Mouse (Mus musculus): ENCODE results near the gene Ccpg1.

Gene Ccpg1

DNA sequence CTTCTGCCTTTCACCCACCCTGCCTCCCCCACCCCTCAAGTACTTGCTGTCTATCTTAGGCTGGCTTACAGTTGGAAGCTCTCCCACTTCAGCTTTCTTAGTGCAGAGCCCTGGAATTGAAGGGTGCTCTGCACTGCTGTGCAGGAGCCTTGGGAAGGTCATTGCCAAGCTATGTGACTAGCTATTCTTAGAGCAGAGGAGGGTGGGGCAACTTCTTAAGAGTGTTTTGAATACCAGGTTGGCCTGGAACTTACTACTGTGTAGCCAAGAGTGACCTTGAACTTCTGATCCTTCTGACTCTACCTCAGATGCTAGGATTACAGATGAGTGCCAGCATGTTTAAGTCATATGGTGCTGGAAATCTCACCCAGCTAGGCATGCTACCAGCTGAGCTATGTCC is 10.9 kb downstream of the Ccpg1 start:
- DNase-seq = no peak

DNA sequence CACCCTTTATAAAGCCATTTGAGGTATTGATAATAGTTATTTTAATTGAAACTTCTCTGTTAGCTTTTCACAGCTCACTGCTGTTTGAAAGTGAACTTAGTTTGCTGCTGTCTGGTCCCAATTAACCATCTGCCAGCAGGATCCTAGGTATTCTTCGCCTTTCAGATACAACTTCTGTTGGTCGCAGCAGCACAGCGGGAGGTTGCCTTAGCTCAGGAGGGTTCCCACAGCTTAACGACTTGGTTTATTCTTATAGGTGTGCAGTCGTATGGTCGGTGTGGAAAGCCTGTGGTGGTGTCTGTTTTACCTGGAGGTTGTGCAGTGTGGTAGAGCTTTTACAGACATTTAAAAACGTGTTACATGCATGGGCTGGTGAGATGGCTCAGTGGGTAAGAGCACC is 11.6 kb downstream of the Ccpg1 start:
- DNase-seq = no peak

- no peak for DNase-seq
These were observed 15.3 kb downstream of the Ccpg1 start for GRCm38 (mm10) chr9:73000487-73000886.

GRCm38 (mm10) chr9:73001314-73002011 is 16.2 kb downstream of the Ccpg1 start:
- DNase-seq = no peak

DNA sequence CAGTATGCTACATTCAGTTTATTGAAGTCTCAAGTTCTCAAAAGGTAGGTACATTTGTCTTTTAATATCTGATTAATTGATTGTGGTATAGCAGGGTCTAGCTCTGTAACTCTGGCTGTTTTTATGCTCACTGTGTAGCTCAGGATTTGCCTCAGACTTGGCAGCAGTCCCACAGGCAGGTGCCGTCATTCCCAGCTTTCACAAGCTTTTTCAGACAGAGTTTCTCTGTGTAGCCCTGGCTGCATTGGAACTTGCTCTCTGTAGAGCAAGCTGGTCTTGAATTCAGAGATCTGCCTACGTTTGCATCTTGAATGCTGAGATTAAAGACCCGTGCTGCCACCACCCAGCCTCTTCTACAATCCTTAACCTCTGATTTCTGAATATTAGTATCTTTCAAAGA is 16.9 kb downstream of the Ccpg1 start:
- DNase-seq = no peak

GRCm38 (mm10) chr9:73004076-73004475 is 18.8 kb downstream of the Ccpg1 start:
- peak; percentile 47 to 59 for DNase-seq

DNA sequence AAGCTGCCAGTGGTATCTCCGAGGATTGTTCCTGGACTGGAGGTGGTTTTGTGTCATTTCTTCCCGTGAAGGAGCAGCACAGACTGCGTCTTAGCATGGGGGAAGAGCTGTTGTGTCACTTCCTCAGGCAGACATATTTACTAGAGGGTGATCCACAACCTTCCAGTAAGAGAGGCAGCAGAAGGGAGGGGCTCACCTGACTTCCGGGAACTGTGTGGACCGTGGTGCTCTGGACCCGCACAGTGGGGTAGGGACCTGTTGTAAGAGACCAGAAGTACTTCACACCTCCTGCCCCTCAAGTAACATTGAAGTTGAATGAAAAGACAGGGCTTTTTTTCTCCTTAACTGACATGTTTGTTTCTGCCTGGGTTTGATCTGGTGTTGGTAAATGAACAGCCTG is 19.9 kb downstream of the Ccpg1 start:
- no peak for DNase-seq

- no peak for DNase-seq
These were observed 20.9 kb downstream of the Ccpg1 start for GRCm38 (mm10) chr9:73006175-73006574.

GRCm38 (mm10) chr9:73008384-73008783 is 23.2 kb downstream of the Ccpg1 start:
- DNase-seq = no peak

DNA sequence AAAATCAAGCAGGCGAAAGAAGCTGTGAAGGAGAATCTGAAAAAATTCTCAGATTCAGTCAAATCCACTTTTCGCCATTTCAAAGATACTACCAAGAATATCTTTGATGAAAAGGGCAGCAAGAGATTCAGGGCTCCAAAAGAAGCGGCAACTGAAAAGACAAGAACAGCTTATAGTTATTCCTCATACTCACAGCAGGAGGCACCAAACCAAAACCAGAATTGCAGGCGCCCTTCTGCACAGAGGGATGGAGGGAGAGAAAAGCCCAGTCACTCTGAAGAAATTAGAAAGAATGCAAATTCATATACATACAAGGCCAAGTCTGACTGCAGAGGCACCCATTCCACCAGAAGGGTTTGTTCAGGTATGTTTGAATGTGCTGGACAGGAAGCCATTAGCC is 27.4 kb downstream of the Ccpg1 start:
- DNase-seq = no peak

DNA sequence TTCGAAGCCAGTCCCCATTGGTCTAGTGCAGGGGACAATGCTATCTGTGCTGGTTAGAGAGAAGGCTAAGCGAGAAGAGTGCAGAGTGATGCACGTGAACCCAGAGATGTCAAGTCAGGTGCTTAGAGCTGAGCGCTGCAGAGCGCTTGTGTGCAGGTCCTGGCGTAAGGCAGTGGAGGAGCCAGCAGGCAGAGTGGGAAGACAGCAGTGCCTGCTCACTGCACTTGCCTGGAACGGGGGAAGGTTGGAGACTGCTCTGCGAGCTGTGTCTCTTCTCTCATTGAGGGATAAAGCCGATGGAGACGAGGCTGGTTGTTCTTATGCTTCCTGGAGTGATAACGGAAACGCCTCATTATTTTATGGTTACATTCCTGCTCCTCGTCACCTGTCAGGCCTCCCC is 29.5 kb downstream of the Ccpg1 start:
- DNase-seq = no peak

- peak; percentile 74 to 75 for DNase-seq
These were observed 34.6 kb downstream of the Ccpg1 start for GRCm38 (mm10) chr9:73019841-73020240.

DNA sequence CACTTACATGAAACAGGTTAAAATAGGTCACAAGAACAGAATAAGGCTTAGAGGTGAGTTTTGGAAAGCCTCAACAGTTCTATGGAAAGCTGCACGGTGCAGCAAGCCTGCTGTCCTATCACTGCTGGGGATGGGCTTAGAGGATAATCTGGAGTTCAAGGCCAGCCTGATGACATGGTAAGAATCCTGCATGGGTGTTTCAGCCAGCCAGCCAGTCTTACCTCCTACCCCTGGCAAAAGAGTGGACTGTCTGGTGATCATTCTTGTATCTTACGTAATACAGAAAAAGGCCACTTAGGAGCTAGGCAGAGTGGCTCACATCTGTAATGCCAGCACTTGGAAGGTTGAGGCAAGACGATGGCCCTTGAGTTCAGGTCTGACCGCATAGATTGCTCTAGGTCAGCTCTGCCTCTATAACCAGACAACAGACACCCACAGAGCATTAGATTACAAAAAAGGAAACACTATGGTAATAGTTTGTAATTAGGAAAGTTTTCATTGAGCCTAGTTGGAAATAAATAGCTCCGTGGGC is 35.4 kb downstream of the Ccpg1 start:
- peak in 1 of 2 experiments; percentile 25 for DNase-seq

DNA sequence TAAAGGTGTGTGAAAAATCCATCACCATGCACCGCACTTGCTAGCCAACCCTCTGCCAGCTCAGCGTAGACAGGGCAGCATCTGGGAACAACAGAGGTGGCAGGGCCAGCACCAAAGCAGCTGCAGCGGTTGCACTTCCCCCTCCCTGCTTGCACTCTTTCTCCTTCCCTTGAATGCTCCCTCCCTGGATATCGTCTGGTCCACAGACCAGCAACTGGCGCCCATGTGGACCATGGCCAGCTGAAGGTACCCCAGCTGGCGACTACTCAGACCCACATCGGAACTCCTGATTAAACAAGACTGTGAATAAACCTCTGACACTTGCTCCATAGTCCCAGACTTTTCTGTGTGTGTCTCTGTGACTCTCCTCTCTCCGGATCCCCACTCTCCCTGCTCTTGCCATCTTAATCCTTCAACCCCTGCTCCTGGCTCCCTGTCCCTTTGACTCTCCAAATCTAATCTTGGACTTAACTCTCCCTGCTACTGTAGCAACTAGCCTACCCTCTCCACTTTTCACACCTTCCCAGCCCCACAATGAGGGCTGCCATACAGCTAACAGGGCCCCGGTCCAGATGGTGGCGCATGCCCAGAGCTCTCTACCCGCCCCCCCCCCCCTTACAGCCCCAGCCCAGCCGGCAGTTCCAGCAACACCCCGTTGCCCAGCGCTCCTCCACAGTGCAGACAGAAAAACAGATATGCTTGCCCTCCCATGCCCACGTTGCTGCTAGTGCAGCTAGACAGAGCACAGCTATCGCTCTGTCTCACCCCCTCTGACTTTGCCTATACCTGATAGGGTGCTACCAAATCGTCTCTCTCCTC is 40.8 kb downstream of the Ccpg1 start:
- DNase-seq = no peak

- DNase-seq = no peak
These were observed 45.2 kb downstream of the Ccpg1 start for GRCm38 (mm10) chr9:73030443-73030842.

DNA sequence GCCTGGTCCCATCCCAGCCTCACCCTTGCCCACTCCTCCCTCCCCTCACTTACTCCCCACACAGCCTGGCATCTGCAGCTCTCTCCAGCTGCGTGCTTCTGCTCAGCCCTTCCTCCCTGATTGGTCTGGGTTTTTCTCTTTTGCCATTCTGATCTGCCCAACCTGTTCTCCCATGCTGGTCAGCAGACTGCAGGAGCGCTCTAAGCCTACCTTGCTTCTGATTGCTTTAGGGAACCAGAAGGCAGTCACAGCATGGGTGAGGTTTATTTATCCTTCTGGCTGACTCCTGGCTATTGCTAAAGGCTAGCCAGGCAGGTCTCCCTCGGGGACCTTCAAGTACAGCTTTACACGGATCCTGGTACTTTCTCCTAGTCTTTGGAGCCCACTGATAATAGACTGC is 46.2 kb downstream of the Ccpg1 start:
- no peak for DNase-seq

- no peak for DNase-seq
These were observed 48.2 kb downstream of the Ccpg1 start for GRCm38 (mm10) chr9:73033406-73033805.

GRCm38 (mm10) chr9:73039222-73039945 is 54.2 kb downstream of the Ccpg1 start:
- peak; percentile 91 for DNase-seq

DNA sequence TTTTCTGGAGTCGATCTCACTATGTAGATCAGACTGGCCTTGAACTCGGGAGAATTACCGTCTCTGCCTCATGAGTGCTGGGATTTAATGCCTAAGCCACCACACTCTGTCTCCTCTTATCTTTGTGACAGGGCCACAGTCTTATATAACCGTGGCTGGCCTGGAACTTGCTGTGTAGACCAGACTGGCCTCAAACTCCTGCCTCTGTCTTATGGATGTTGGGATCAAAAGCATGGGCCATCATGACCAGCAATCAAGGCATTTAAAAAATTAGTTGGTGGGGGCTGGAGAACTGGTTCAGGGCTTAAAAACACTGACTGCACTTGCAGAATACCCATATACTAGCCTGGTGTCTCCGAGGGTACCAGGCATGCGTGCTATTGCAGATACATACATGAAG is 54.9 kb downstream of the Ccpg1 start, which contains the start of gene Pigb:
Pigb (minus strand) TSS at position 299 of the 400 bp plus-strand sequence.
- DNase-seq = no peak

DNA sequence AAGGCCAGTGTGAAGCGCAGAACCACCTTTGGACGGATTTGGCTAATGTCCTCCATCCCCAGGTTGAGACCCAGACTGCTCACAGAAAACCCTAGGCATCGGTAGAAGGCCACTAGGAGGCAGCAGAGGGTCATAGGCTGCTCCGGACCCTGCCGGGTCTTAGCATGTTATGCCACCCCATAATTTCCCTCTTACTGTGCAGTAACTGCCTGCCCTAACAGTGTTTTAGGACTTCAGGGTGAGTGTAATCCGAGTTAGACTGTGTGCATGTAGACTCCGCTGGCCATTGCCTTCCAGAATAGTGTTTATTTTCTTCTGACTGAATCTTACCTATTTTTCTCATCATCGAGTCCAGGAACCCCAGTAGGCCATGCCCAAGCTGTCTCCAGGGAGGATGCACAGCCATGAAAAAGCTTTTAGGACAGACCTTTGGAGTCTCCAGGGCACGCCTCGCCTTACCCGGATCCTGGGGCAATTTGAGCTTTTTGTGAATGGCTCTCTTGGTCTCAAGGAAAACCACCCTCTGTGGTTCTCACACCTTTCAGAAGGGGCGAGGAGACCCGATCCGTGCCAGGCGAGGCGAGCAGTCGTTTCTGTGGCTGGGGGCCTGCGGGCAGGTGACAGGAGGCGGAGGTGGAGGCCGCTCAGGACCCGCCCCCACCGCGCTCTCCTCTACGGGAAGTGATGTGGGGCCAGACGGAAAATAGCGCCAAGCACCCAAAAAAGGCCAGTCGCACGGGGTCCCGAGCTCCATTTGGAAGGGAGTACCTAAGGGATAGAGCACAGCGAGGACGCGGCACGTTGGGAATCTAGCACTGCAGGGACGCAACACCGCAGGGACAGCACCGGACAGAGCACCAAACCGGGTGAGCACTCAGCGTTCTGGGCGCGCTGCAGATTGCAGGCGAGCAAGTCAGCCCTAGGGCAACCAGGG is 59.2 kb downstream of the Ccpg1 start, which contains the start of gene Rab27a:
Rab27a (plus strand) TSS at position 709 of the 934 bp plus-strand sequence.
- DNase-seq = peak; percentile 83 to 89

- no peak for DNase-seq
These were observed 60.0 kb downstream of the Ccpg1 start for GRCm38 (mm10) chr9:73045204-73045603.

DNA sequence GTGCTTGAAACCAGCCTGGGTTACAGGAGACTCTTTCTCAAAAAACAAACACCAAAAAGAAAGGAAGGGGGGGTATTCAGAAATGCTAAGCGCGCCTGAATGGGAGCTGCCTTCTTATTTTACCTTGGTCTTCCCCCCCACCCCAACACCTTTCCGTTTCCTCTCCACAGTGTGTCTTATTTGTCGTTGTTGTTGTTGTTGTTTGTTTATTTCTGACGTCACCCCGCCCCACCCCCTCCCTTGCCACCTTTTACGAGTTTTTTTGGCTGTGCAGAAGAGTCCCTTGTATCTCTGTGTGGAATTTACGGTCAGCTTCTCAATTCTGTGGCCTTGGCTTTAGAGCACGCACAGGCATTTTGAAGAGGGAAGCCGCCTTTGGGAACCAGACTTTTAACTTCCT is 60.5 kb downstream of the Ccpg1 start:
- no peak for DNase-seq
